8 mouse cellular contexts compared by ENCODE assay signal in the genomic region with DNA sequence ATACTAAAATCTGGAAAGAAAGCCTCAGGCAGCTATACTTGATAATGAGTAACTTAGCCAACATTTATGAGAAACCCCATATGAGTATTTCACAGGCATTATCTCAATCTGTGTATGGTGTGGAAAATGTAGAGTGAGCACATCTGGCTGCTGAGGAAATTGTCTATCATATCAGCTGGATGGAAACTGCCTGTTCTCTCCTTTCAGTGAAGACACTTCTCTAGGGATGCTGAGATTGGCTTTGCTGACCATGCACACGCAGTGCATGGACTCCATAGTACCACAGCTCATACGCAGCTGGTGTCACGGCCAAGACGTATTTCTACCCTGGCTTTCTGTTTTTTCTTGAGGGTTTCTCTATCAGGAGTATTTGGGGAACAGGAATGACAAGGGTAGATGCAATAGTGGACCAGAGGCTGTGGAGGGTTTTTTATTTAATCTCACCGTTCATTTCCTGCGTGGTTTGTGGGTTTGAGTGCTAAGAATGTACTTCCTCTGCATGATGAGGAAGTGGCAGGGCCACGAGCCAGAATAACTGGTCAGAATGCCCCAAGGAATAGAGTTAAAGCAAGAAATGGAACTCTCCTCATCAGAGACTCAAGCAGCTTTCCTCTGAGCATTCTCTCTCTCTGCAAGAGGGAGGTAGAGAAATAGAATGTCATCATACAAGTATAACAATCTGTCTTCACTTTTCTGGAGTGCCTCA.
DNase-seq lines count a peak whose midpoint lies in the region; ATAC-seq lines count a peak whose summit lies in the region.

No protein-coding gene starts in this region.

- peaks cover 5% of the 10 kb centered on the region; the same call in 1 of the 2 replicates for H3K4me1 ChIP-seq in kidney, embryonic 15.5 days
- H3K4me1 ChIP-seq in midbrain, embryonic 16.5 days (ENCODE audit: control insufficient read depth, insufficient read depth, low read length) = no peaks in the 10 kb centered on the region
- H3K4me1 ChIP-seq in neural tube, embryonic 15.5 days = 0 out of 2 replicates have a peak, but pooled peaks cover 2% of the 10 kb centered on the region

- peak; percentile 22 to 60 for DNase-seq in adrenal gland, adult (ENCODE audit: inconsistent age in 2 of 2, low spot score in 1 of 2)
- no peak for DNase-seq in adrenal gland, adult 18-20 months (ENCODE audit: low spot score in 2 of 2)
- DNase-seq in right cerebral cortex, postnatal 14 days = no peak

- H3K79me2 ChIP-seq in macrophage (ENCODE audit: inconsistent target) = no peaks in the 10 kb centered on the region

- no peaks in the 10 kb centered on the region for H3K27me3 ChIP-seq in kidney, embryonic 15.5 days
- H3K27me3 ChIP-seq in midbrain, embryonic 16.5 days (ENCODE audit: control insufficient read depth, insufficient read depth, low read depth, low read length) = no peaks in the 10 kb centered on the region
- no peaks in the 10 kb centered on the region for H3K27me3 ChIP-seq in neural tube, embryonic 15.5 days (replicated peaks)

- WGBS in kidney, embryonic 15.5 days = 68% methylated on average over 7 of the region's 7 CpGs
- 0% methylated on average over 7 of the region's 7 CpGs for WGBS in macrophage (ENCODE audit: missing documents)
- WGBS in midbrain, embryonic 16.5 days = 87% methylated on average over 7 of the region's 7 CpGs
- 87% methylated on average over 7 of the region's 7 CpGs for WGBS in neural tube, embryonic 15.5 days

- no peaks in the 10 kb centered on the region for H3K36me3 ChIP-seq in kidney, embryonic 15.5 days
- no peaks in the 10 kb centered on the region for H3K36me3 ChIP-seq in macrophage (ENCODE audit: inconsistent target)
- H3K36me3 ChIP-seq in midbrain, embryonic 16.5 days (ENCODE audit: control insufficient read depth, insufficient read depth, low read length) = no peaks in the 10 kb centered on the region
- no peaks in the 10 kb centered on the region for H3K36me3 ChIP-seq in neural tube, embryonic 15.5 days

- H3K4me2 ChIP-seq in kidney, embryonic 15.5 days = no peak overlapping the region
- H3K4me2 ChIP-seq in midbrain, embryonic 16.5 days (ENCODE audit: low read length) = no peak overlapping the region
- no peak overlapping the region for H3K4me2 ChIP-seq in neural tube, embryonic 15.5 days

- ATAC-seq in granulocyte monocyte progenitor cell, adult 5-6 weeks (replicated peaks; ENCODE audit: poor library complexity, severe bottlenecking) = peak; percentile 96
- ATAC-seq in kidney, embryonic 15.5 days (replicated peaks; ENCODE audit: low FRiP score) = no peak
- ATAC-seq in midbrain, embryonic 16.5 days = no peak
- ATAC-seq in neural tube, embryonic 15.5 days (ENCODE audit: low FRiP score) = no peak

- H3K4me3 ChIP-seq in kidney, embryonic 15.5 days (replicated peaks) = no peak overlapping the region
- H3K4me3 ChIP-seq in macrophage (ENCODE audit: inconsistent target) = no peak overlapping the region
- no peak overlapping the region for H3K4me3 ChIP-seq in midbrain, embryonic 16.5 days (ENCODE audit: low read depth, low read length)
- H3K4me3 ChIP-seq in neural tube, embryonic 15.5 days (replicated peaks) = no peak overlapping the region

- H3K9me3 ChIP-seq in kidney, embryonic 15.5 days (replicated peaks) = no peaks in the 10 kb centered on the region
- H3K9me3 ChIP-seq in midbrain, embryonic 16.5 days (replicated peaks; ENCODE audit: control insufficient read depth, low read length, poor library complexity, severe bottlenecking) = no peaks in the 10 kb centered on the region
- no peaks in the 10 kb centered on the region for H3K9me3 ChIP-seq in neural tube, embryonic 15.5 days (replicated peaks)

- H3K9ac ChIP-seq in kidney, embryonic 15.5 days = no peak overlapping the region
- no peak overlapping the region for H3K9ac ChIP-seq in midbrain, embryonic 16.5 days (ENCODE audit: low read depth, low read length)
- H3K9ac ChIP-seq in neural tube, embryonic 15.5 days (replicated peaks) = no peak overlapping the region

- peak overlapping the region; percentile 2; the same call in 1 of the 2 replicates for H3K27ac ChIP-seq in kidney, embryonic 15.5 days
- peak overlapping the region; percentile 93 for H3K27ac ChIP-seq in macrophage
- no peak overlapping the region for H3K27ac ChIP-seq in midbrain, embryonic 16.5 days (ENCODE audit: low read length)
- no peak overlapping the region for H3K27ac ChIP-seq in neural tube, embryonic 15.5 days (replicated peaks)

Comparison
In these comparisons a context has a peak if more than half of its experiments do, and no peak if none do; other contexts are left out.
1. DNase-seq: peak in adrenal gland, adult (2 of 2); none in adrenal gland, adult 18-20 months (0 of 2) and right cerebral cortex, postnatal 14 days (single experiment).
2. H3K27ac ChIP-seq: peak in kidney, embryonic 15.5 days (single experiment) and macrophage (single experiment); none in midbrain, embryonic 16.5 days (single experiment) and neural tube, embryonic 15.5 days (single experiment).